Mouse (Mus musculus) G1E (cell line): Measurements from ENCODE around the gene Tmprss2.

Experiments
- CTCF ChIP-seq: IDR thresholded peaks from 2 replicates; pipeline ENCODE4 v1.5.1; 2012; ENCODE audit warnings: low read depth, low read length, inconsistent platforms, mixed read lengths
- GATA1 ChIP-seq: IDR thresholded peaks from 2 replicates; pipeline ENCODE4 v1.6.1; 2012; ENCODE audit warnings: borderline replicate concordance, low read length, inconsistent platforms, mixed read lengths
- POLR2AphosphoS5 ChIP-seq: IDR thresholded peaks from 2 replicates; pipeline ENCODE4 v1.6.1; 2012; ENCODE audit warnings: low read depth, low read length, inconsistent platforms; ENCODE audit not compliant: insufficient replicate concordance
- TAL1 ChIP-seq: conservative IDR thresholded peaks from 2 replicates; pipeline ENCODE4 v1.6.1; 2012; ENCODE audit warnings: low read depth, low read length, inconsistent platforms, mixed read lengths

DNA sequence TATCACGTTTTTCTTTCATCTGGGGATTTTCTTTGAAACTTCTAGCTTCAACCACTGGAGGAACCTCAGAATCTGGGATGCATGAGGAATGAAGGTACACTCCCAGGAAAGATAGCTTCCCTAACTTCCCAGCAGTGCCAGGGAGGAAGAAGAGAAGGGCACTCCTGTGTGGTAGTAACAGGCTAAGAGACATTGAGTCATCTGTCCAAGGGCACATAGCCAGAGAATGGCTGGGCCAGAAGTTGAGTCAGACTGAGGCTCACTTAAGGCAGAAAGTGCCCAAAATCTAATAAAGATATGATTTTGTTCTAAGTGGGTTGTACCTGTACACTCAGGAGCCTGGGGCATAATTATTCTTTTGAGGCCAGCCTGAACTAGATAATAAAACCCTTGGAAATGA lies 41.6 kb downstream of the Tmprss2 start:
- TF ChIP-seq CTCF (no peak), TAL1 (no peak), GATA1 (no peak), POLR2AphosphoS5 (no peak)
